10 mouse cellular contexts compared by ENCODE assay signal in genomic region chr7:29342489-29343092, GRCm38 (mm10). TPM values are rescaled to one million over a fixed set of nuclear protein-coding genes. Genes with fewer than 3 reads are reported as not detected.
A peak's percentile ranks its signal among the peaks of the same experiment; 100 is the strongest.
DNase-seq lines count a peak whose midpoint lies in the region; ATAC-seq and TF ChIP-seq lines count a peak whose summit lies in the region.
"Had no signal": no experiment of that assay in that cellular context is flagged by ENCODE, and none has a peak within 500 bp of the region (broad histone marks: within the 10 kb centered on the region; RNA-seq: fewer than 3 reads in every experiment).

No protein-coding gene starts in this region.

- peaks cover 28% of the 10 kb centered on the region for H3K4me1 ChIP-seq in hindbrain, embryonic 13.5 days (replicated peaks)
- H3K4me1 ChIP-seq in heart, adult 2 months (ENCODE audit: control insufficient read depth, insufficient read depth, low read length), result no peaks in the 10 kb centered on the region

- TF ChIP-seq EP300 in heart, adult 2 months (IDR thresholded peaks at IDR 0.05; ENCODE audit: insufficient read depth, low read depth, low read length), result no peak

- no peak overlapping the region for H3K4me2 ChIP-seq in hindbrain, embryonic 13.5 days
- H3K4me2 ChIP-seq: heart, embryonic 12.5 days had no signal

- TF ChIP-seq POLR2A in heart, adult 2 months (IDR thresholded peaks at IDR 0.05; ENCODE audit: insufficient read depth, low read depth, low read length), result no peak

- H3K4me3 ChIP-seq in hindbrain, embryonic 13.5 days, result no peak overlapping the region
- H3K4me3 ChIP-seq in heart, adult 2 months, result no peak overlapping the region
- H3K4me3 ChIP-seq: heart, embryonic 12.5 days had no signal

- no peak for TF ChIP-seq CTCF in heart, adult 2 months (IDR thresholded peaks at IDR 0.05)

- peaks cover 28% of the 10 kb centered on the region for H3K36me3 ChIP-seq in hindbrain, embryonic 13.5 days
- H3K36me3 ChIP-seq in heart, adult 2 months (ENCODE audit: control insufficient read depth, insufficient read depth, low read length), result no peaks in the 10 kb centered on the region
- H3K36me3 ChIP-seq: heart, embryonic 12.5 days had no signal

- H3K79me2 ChIP-seq in heart, adult 2 months (replicated peaks; ENCODE audit: control insufficient read depth, insufficient read depth, low read length), result no peaks in the 10 kb centered on the region

- intact Hi-C loops in heart, adult 2 months (cut with DNase I), result no loop called here

- H3K9me3 ChIP-seq in hindbrain, embryonic 13.5 days, result no peaks in the 10 kb centered on the region
- H3K9me3 ChIP-seq: heart, embryonic 12.5 days had no signal

- WGBS in hindbrain, embryonic 13.5 days, result 43% methylated on average over 8 of the region's 8 CpGs
- WGBS in heart, adult 2 months, result 48% methylated on average over 8 of the region's 8 CpGs

- no peaks in the 10 kb centered on the region for H3K27me3 ChIP-seq in hindbrain, embryonic 13.5 days
- no peaks in the 10 kb centered on the region for H3K27me3 ChIP-seq in heart, adult 2 months (ENCODE audit: control insufficient read depth, insufficient read depth, low read length)

- no peak for ATAC-seq in hindbrain, embryonic 13.5 days (ENCODE audit: low FRiP score)
- ATAC-seq in megakaryocyte progenitor cell, adult 5-6 weeks (replicated peaks; ENCODE audit: poor library complexity), result peak; percentile 49

- H3K9ac ChIP-seq in hindbrain, embryonic 13.5 days, result peak overlapping the region; percentile 39; the same call in 1 of the 2 replicates
- H3K9ac ChIP-seq in heart, adult 2 months (ENCODE audit: low read depth, low read length), result no peak overlapping the region
- H3K9ac ChIP-seq: heart, embryonic 12.5 days had no signal

- peak overlapping the region; percentile 68 for H3K27ac ChIP-seq in hindbrain, embryonic 13.5 days
- no peak overlapping the region for H3K27ac ChIP-seq in heart, adult 2 months

- peak; percentile 13 for DNase-seq in embryo, embryonic 10.5 days (ENCODE audit: low spot score)
- no peak for DNase-seq in embryo, embryonic 10 days (ENCODE audit: low spot score)
- peak; percentile 44 for DNase-seq in cerebellum, adult 8-10 months
- DNase-seq in thymus, postnatal 36 days, result no peak
- DNase-seq in heart, adult 2 months, result no peak
- no peak for DNase-seq in right cerebral cortex, postnatal 10 days (ENCODE audit: low spot score in 2 of 2)
- DNase-seq: lung, postnatal 14 days had no signal

RNA-seq across cellular contexts. Expression of gene Dpf1, which starts 38.8 kb away (rescaled TPM):
- polyA plus RNA-seq in hindbrain, embryonic 13.5 days (2015; fragmentation: Nextera tagmentation; extraction: Ambion mirVana), result 187 and 197 TPM in 2 replicates
- total RNA-seq in megakaryocyte progenitor cell, adult 5-6 weeks (2015), result 0.05 and 0.73 TPM in 2 replicates
- total RNA-seq in megakaryocyte progenitor cell, adult 5-6 weeks (2017), result 0.10 TPM in 1 of 2 replicates, not detected in the other
- total RNA-seq in heart, adult 2 months (2021), result under 1 TPM in 1 of 2 experiments, not detected in 1; 0.27 TPM
- 0.21 and 0.38 TPM in 2 replicates for polyA plus RNA-seq in heart, adult 2 months (2012; rRNA removed)

RNA-seq across cellular contexts. Expression of gene Ppp1r14a, which starts 53.5 kb away (rescaled TPM):
- polyA plus RNA-seq in hindbrain, embryonic 13.5 days (2015; fragmentation: Nextera tagmentation; extraction: Ambion mirVana), result 8.6 and 13.1 TPM in 2 replicates
- not detected in 2 replicates for total RNA-seq in megakaryocyte progenitor cell, adult 5-6 weeks (2015)
- 1.1 TPM in 1 of 2 replicates, not detected in the other for total RNA-seq in megakaryocyte progenitor cell, adult 5-6 weeks (2017)
- 10 to 100 TPM in 1 of 2 experiments, 1 to 10 TPM in 1; 8.7 to 10.3 TPM for total RNA-seq in heart, adult 2 months (2021)
- polyA plus RNA-seq in heart, adult 2 months (2012; rRNA removed), result 16.3 and 18.4 TPM in 2 replicates

Comparison
In these comparisons a context has a peak if more than half of its experiments do, and no peak if none do; other contexts are left out.
1. DNase-seq: peak in embryo, embryonic 10.5 days (single experiment) and cerebellum, adult 8-10 months (single experiment); none in embryo, embryonic 10 days (single experiment), thymus, postnatal 36 days (0 of 2), heart, adult 2 months (0 of 2) and right cerebral cortex, postnatal 10 days (0 of 2).
2. RNA of gene Ppp1r14a, which starts 53.5 kb away (total RNA-seq): 8.7 to 10.3 TPM in heart, adult 2 months; 1.1 TPM in megakaryocyte progenitor cell, adult 5-6 weeks; every median in the first group is over 4 times any median in the second.